Mouse (Mus musculus) spleen, adult 2 months (tissue): ENCODE data around the gene Aloxe3. TPM values are rescaled to one million over a fixed set of nuclear protein-coding genes. Genes with fewer than 3 reads are reported as not detected.
A peak's percentile ranks its signal among the peaks of the same experiment; 100 is the strongest.

ENCODE experiments used
- DNase-seq, 2 experiments: peaks; one replicate each; pipeline versions ENCODE4 v3.0.0 to v3.0.0-alpha.2; 2012 to 2021; ENCODE audit warnings: low spot score in 2 of 2, low read depth in 1 of 2
- H3K27ac ChIP-seq: fragments of 200-500 bp; 2 replicates; pipeline ENCODE4 v1.5.1; 2012; ENCODE audit warnings: low read length, inconsistent platforms; ENCODE audit not compliant: insufficient read depth
- H3K27me3 ChIP-seq: fragments of 200-500 bp; 2 replicates; pipeline ENCODE4 v1.6.1; 2012; ENCODE audit warnings: mild to moderate bottlenecking, moderate library complexity, low read length, inconsistent platforms; ENCODE audit not compliant: control insufficient read depth, insufficient read depth
- H3K36me3 ChIP-seq: fragments of 200-500 bp; 2 replicates; pipeline ENCODE4 v1.6.1; 2012; ENCODE audit warnings: mild to moderate bottlenecking, low read length, inconsistent platforms; ENCODE audit not compliant: control insufficient read depth, insufficient read depth
- H3K4me1 ChIP-seq: fragments of 200-500 bp; 2 replicates; pipeline ENCODE4 v1.6.1; 2011; ENCODE audit warnings: inconsistent platforms; ENCODE audit not compliant: control insufficient read depth, insufficient read depth, insufficient read length
- H3K4me3 ChIP-seq: fragments of 200-500 bp; 2 replicates; pipeline ENCODE4 v1.5.1; 2011; ENCODE audit warnings: mild to moderate bottlenecking, inconsistent platforms; ENCODE audit not compliant: insufficient read depth, insufficient read length; ENCODE audit errors: extremely low read depth
- CTCF ChIP-seq: fragments of 200-500 bp; IDR thresholded peaks from 2 replicates; pipeline ENCODE4 v1.5.1; 2011; ENCODE audit warnings: mild to moderate bottlenecking, inconsistent platforms; ENCODE audit not compliant: insufficient read depth, insufficient read length, insufficient replicate concordance; ENCODE audit errors: extremely low read depth
- POLR2A ChIP-seq: fragments of 200-500 bp; IDR thresholded peaks from 2 replicates; pipeline ENCODE4 v1.6.1; 2011; ENCODE audit warnings: low read depth, low read length, inconsistent platforms
- WGBS: fragments of 180-500 bp; shearing (Covaris S2); methylation state at CpG from one replicate; pipeline ENCODE4 v1.1.7; 2018; 5-methylcytosine and 5-hydroxymethylcytosine counted together
- polyA plus RNA-seq: library from polyadenylated mRNA; depleted of rRNA; stranded (reverse); fragments of >200 nt; gene quantifications from 2 replicates; pipeline ENCODE4 v1.2.3, GENCODE M21; 2012

Gene Aloxe3
- polyA plus RNA-seq, 1 experiment: 2.8 TPM

DNA sequence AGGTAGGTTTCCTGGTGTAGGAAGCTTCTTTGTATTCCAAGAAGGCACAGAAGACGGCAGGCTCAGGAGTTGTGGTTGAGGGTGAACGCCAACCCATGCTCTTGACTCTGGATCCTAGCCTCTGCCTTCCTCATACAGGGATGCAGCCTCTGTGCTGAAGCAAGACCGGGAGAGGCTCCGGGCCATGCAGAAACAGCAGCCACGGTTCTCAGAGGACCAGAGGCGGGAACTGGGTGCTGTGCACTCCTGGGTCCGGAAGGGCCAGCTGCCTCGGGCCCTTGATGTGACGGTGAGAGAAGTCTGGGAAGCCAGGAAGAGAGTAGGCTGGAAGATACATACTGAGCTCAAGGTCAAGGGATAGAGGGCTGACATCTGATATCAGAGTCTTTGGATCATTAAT is 17.5 kb upstream of the Aloxe3 start:
- WGBS: 92% methylated on average over 9 of the region's 9 CpGs
- 0 out of 2 replicates have a peak, but pooled peaks cover 3% of the 10 kb centered on the region for H3K4me1 ChIP-seq

DNA sequence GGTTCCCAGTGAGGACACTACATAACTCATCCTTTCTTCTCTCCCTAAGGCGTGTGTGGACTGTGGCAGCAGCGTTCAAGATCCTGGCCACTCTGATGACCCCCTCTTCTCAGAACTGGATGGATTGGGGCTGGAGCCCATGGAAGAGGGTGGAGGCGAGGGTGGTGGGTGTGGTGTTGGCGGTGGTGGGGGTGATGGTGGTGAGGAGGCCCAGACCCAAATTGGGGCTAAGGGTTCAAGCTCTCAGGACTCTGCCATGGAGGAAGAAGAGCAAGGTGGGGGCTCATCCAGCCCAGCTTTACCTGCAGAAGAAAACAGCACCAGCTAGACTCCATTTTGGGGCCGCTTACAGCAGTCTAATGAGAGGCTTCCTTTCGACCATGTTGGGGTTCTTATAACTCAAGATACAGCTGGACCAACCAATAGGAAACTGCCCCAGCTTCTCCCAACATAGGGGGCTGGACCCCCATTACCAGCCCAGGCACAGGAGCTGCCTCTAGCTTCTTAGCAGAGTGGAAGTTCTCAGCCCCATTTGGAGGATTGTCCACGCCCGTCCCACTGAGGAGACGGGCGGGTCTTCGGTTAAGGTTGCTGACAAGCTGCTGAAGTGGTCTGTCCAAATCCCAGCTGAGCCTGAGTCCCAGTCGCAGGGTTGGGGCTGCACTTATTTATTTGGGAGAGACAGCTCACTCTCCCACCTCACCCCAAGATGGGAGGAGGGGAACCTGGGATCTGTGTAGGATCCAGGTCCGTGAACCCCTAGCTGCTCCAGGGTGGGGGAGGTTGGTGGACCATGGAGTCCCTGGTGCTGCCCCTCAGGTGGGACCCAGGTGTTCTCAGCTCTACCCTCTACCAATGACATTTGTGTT is 16.4 kb upstream of the Aloxe3 start:
- no peak overlapping the region for H3K27ac ChIP-seq
- no peak for DNase-seq
- no peaks in the 10 kb centered on the region for H3K27me3 ChIP-seq
- TF ChIP-seq CTCF (no peak), POLR2A (no peak)
- H3K4me3 ChIP-seq: no peak overlapping the region
- peaks cover 46% of the 10 kb centered on the region for H3K36me3 ChIP-seq
- WGBS: 97% methylated on average over 13 of the region's 13 CpGs
- H3K4me1 ChIP-seq: 0 out of 2 replicates have a peak, but pooled peaks cover 3% of the 10 kb centered on the region

More for the DNA sequence above, 17.5 kb upstream of the Aloxe3 start:
- Histone ChIP-seq H3K27ac (no peak overlapping the region), H3K36me3 (peaks cover 55% of the 10 kb centered on the region), H3K4me3 (no peak overlapping the region), H3K27me3 (no peaks in the 10 kb centered on the region)
- TF ChIP-seq POLR2A (no peak), CTCF (no peak)
- DNase-seq: no peak

DNA sequence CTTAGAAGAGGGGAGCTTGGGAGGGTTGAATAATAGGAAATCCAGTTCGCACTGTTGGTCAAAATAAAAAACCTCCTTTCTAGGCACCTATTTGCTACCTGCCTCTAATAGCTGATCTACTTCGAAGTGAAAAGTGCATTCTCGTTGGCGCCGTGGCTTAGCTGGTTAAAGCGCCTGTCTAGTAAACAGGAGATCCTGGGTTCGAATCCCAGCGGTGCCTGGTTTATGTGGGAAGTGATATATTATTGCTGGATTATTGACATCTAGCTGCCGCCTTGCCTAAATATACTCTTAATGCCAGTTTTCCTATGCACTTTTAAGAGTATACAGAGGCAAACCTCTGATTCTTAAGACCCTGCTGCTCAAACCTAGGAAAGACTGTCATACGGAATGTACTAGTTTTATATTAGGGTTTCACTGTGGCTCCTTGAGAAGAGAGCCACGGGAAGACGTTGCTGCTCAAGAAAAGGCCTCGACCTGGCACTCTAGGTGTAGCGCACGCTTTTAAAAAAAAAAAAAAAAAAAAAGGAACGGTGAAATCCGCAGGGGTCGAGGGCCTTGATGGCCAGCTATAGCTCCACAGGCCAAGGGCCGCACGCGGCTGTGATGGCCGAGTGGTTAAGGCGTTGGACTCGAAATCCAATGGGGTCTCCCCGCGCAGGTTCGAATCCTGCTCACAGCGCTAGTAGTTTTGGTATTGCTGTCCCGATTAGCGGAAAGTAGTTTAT is 15.2 kb upstream of the Aloxe3 start:
- WGBS: 3% methylated on average over 30 of the region's 30 CpGs
- Histone ChIP-seq H3K27me3 (no peaks in the 10 kb centered on the region), H3K4me1 (0 out of 2 replicates have a peak, but pooled peaks cover 3% of the 10 kb centered on the region), H3K4me3 (peak overlapping the region; percentile 26), H3K27ac (no peak overlapping the region), H3K36me3 (peaks cover 36% of the 10 kb centered on the region)
- TF ChIP-seq CTCF: no peak
- no peak for TF ChIP-seq POLR2A
- peak; percentile 62 to 81 for DNase-seq

DNA sequence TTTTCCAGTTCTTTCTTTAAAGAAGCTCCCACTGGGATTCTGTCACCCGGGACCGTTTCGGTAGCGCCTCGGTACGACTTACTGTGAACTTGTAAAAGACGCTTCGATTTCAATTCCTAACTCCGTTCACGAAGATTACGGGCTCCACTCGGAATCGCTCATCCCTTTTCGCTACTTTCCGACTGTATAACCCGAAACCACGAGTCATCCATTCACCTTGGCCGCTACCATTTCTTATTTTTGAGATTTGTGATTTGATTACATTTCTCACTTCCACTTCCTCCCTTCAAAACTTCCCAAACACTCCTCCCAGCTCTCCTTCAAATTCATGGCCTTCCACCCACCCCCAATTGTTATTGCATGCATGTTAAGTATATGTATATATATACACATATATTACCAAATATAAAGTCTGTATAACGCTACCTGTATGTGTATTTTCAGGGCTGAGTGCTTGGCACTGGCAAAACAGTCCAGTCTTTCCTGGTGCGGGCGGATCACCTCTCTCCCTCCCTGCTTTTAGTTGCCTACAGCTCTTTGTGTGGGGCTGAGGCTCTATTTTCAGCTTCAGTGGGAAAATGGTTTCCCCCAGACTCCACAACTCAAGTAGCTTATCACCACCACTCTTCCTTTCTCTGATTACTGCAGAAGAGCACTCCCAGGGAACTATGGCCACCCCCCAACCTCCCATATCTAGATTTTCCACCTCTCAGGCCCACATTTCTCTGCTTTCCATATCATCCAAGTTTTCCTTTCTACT is 14.5 kb upstream of the Aloxe3 start:
- peak overlapping the region; percentile 26 for H3K4me3 ChIP-seq

DNA sequence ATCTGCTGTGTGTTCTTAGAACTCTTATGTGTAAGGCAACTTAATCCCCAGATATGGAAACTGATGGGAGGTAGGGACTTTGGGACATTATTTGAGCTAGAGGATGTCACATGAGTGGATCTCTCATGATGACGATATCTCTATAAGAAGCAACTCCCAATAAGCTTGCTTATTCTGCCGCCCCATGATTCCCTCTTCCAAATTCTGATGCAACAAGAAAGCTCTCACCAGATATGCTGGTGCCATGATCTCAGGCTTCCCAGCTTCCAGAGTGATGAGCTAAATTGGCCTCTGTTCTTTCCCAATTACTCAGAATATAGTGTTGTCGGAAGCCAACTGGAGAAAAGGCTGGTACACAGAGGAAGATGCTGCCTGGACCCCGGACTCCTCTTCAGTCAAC is 13.8 kb upstream of the Aloxe3 start:
- Histone ChIP-seq H3K27me3 (no peaks in the 10 kb centered on the region), H3K4me3 (no peak overlapping the region), H3K27ac (no peak overlapping the region), H3K4me1 (0 out of 2 replicates have a peak, but pooled peaks cover 3% of the 10 kb centered on the region), H3K36me3 (peaks cover 24% of the 10 kb centered on the region)
- WGBS: 77% methylated on average over 4 of the region's 4 CpGs
- TF ChIP-seq CTCF (no peak), POLR2A (no peak)
- no peak for DNase-seq

More for the DNA sequence above, 14.5 kb upstream of the Aloxe3 start:
- Histone ChIP-seq H3K4me1 (0 out of 2 replicates have a peak, but pooled peaks cover 3% of the 10 kb centered on the region), H3K27me3 (no peaks in the 10 kb centered on the region), H3K27ac (no peak overlapping the region), H3K36me3 (peaks cover 30% of the 10 kb centered on the region)
- WGBS: 17% methylated on average over 21 of the region's 21 CpGs
- no peak for DNase-seq
- TF ChIP-seq POLR2A (no peak), CTCF (no peak)

DNA sequence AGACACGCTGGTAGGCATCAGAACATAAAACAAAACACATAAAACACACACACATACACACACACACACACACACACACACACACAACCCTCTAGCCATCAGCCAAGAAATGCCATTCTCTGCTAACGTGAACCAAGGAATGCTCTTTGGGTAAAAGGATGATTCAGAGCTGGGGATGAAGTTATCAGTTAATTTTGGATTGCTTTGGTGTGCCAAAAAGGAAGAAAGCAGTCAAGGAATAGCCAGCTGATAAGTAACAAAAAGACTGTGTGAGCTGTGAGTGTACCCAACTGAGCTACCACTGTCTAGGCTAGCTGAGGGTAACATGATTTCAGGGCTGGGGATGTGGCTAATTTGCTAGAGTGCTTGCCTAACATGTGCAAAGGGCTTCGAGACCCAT is 11.7 kb upstream of the Aloxe3 start:
- no peak for TF ChIP-seq CTCF
- TF ChIP-seq POLR2A: no peak
- DNase-seq: no peak
- H3K4me3 ChIP-seq: no peak overlapping the region
- peaks cover 5% of the 10 kb centered on the region for H3K36me3 ChIP-seq
- no peaks in the 10 kb centered on the region for H3K27me3 ChIP-seq
- 72% methylated on average over 3 of the region's 3 CpGs for WGBS
- H3K27ac ChIP-seq: no peak overlapping the region
- H3K4me1 ChIP-seq: 0 out of 2 replicates have a peak, but pooled peaks cover 3% of the 10 kb centered on the region
